Comparison of ENCODE assay signal across 8 mouse cellular contexts in the genomic region with DNA sequence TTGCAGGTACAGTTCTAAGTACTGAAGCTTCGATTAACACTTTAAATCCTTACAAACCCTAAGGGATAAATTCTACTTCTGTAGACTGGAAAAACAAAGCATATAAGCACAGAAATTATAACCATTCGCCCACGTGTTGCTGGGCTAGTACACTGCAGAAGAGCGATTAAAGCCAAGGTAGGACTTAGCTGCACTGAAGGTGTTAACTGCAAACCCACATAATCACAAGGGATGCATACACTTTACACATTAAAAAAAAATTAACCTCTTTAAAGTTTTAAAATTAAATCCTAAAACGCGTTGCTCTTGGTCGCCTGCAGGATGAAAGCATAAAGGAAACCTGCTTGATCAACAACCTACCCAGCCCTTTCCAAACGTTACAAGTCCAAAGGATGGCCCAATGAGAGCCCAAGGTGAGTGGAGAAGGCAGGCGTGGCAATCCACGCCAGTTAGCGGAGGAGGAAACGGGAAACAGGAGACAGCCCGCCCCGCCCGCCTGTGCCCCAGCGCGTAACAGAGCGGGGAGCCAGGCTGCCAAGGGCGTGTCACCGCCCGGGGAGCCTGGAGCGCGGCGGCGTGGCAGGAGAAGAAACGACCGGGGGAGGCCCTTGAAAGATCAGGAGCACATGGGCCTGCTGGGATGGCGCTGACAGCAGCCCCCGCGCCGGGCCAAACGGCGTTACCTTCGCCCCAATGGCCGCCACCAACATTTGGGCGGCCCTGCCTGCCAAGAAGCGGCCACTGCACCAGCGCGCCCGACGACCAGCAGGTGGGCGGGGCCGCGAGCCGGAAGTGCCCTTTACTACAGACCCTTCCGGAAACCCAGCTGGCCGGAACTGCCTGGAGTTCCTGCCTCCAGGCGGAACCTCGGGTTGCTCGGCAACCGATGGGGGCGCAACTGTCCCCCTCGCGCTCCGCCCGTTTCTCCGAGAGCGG. TPM values are rescaled to one million over a fixed set of nuclear protein-coding genes. Genes with fewer than 3 reads are reported as not detected.
DNase-seq lines count a peak whose midpoint lies in the region; ATAC-seq lines count a peak whose summit lies in the region.
"Not testable (repeated sequence)": the region's sequence is repeated elsewhere in the genome, so short reads cannot be mapped to it uniquely, and the experiment has no call there.

A gene (plus strand): TSS at position 498 of the 936 bp plus-strand sequence.

- WGBS in hindbrain, embryonic 14.5 days = 4% methylated on average over 56 of the region's 58 CpGs

- H3K4me2 ChIP-seq in hindbrain, embryonic 14.5 days (replicated peaks) = peak within 1 kb of the TSS; percentile 65

- H3K9ac ChIP-seq in hindbrain, embryonic 14.5 days = peak within 1 kb of the TSS; percentile 74

- not testable (repeated sequence) for H3K4me1 ChIP-seq in hindbrain, embryonic 14.5 days (replicated peaks; ENCODE audit: control insufficient read depth, insufficient read depth, low read length)

- H3K27ac ChIP-seq in hindbrain, embryonic 14.5 days = peak within 1 kb of the TSS; percentile 92

- H3K9me3 ChIP-seq in hindbrain, embryonic 14.5 days (ENCODE audit: control insufficient read depth, low read length) = not testable (repeated sequence)

- not testable (repeated sequence) for H3K36me3 ChIP-seq in hindbrain, embryonic 14.5 days (replicated peaks; ENCODE audit: control insufficient read depth, insufficient read depth)

- peak; percentile 87 for DNase-seq in R1 (ENCODE audit: low read depth, low spot score)
- peak; percentile 82 to 86 for DNase-seq in cerebellum, postnatal 36 days
- DNase-seq in frontal cortex, postnatal 36 days (ENCODE audit: low spot score in 2 of 2) = peak; percentile 78 to 83
- peak; percentile 80 for DNase-seq in hindbrain, embryonic 14.5 days (ENCODE audit: low spot score)
- DNase-seq in layer of hippocampus, postnatal 36 days = peak; percentile 78
- peak; percentile 89 for DNase-seq in lung, postnatal 25 days (ENCODE audit: low spot score)
- DNase-seq in retina, adult 2 months (ENCODE audit: low read depth, low spot score) = peak; percentile 58
- peak; percentile 72 for DNase-seq in thymus, postnatal 25 days

- ATAC-seq in hindbrain, embryonic 14.5 days (ENCODE audit: low FRiP score) = peak; percentile 98

- H3K27me3 ChIP-seq in hindbrain, embryonic 14.5 days (ENCODE audit: control insufficient read depth, insufficient read depth, low read length) = not testable (repeated sequence)

- H3K4me3 ChIP-seq in hindbrain, embryonic 14.5 days (replicated peaks; ENCODE audit: low read length) = peak within 1 kb of the TSS; percentile 55

RNA-seq across cellular contexts. Expression of the gene that starts here (rescaled TPM):
- polyA plus RNA-seq in hindbrain, embryonic 14.5 days (2014; fragmentation: Nextera tagmentation; extraction: Ambion mirVana) = 73.7 and 86.5 TPM in 2 replicates
- total RNA-seq in layer of hippocampus, postnatal 36 days (2021) = 10 to 100 TPM; 33.3 to 47.6 TPM

Comparison
In these comparisons a context has a peak if more than half of its experiments do, and no peak if none do; other contexts are left out.
1. Peak in every context shown above with its lines: DNase-seq, ATAC-seq, H3K4me3 ChIP-seq and H3K27ac ChIP-seq.